Mouse (Mus musculus): ENCODE measurements around the gene Psen1. TPM values are rescaled to one million over a fixed set of nuclear protein-coding genes. Genes with fewer than 3 reads are reported as not detected.
A peak's percentile ranks its signal among the peaks of the same experiment; 100 is the strongest.

Psen1 gene
- polyA plus RNA-seq, 1 experiment from 2014 or later: 67.4 TPM

- no peaks in the 10 kb centered on the region for H3K9me3 ChIP-seq
- H3K27me3 ChIP-seq: no peaks in the 10 kb centered on the region
- H3K4me1 ChIP-seq: no peaks in the 10 kb centered on the region
- peaks cover 77% of the 10 kb centered on the region for H3K36me3 ChIP-seq
- no peak overlapping the region for H3K27ac ChIP-seq (replicated peaks)
- no peak overlapping the region for H3K4me2 ChIP-seq (replicated peaks)
- WGBS: 94% methylated on average over 5 of the region's 5 CpGs
- H3K9ac ChIP-seq (replicated peaks): no peak overlapping the region
- ATAC-seq (replicated peaks): no peak
- no peak overlapping the region for H3K4me3 ChIP-seq
Measured at GRCm38 (mm10) chr12:83732225-83732624, 44.3 kb downstream of the Psen1 start.

- no peak overlapping the region for H3K9ac ChIP-seq (replicated peaks)
- WGBS: 92% methylated on average over 10 of the region's 10 CpGs
- H3K4me2 ChIP-seq (replicated peaks): no peak overlapping the region
- peaks cover 63% of the 10 kb centered on the region for H3K36me3 ChIP-seq
- H3K9me3 ChIP-seq: no peaks in the 10 kb centered on the region
- H3K4me3 ChIP-seq: no peak overlapping the region
- no peaks in the 10 kb centered on the region for H3K4me1 ChIP-seq
- ATAC-seq (replicated peaks): no peak
- H3K27me3 ChIP-seq: no peaks in the 10 kb centered on the region
- no peak overlapping the region for H3K27ac ChIP-seq (replicated peaks)
Measured at GRCm38 (mm10) chr12:83734047-83734446, 46.1 kb downstream of the Psen1 start.

- H3K27ac ChIP-seq (replicated peaks): no peak overlapping the region
- peaks cover 44% of the 10 kb centered on the region for H3K36me3 ChIP-seq
- no peak overlapping the region for H3K4me2 ChIP-seq (replicated peaks)
- no peak overlapping the region for H3K4me3 ChIP-seq
- H3K4me1 ChIP-seq: no peaks in the 10 kb centered on the region
- ATAC-seq (replicated peaks): no peak
- H3K27me3 ChIP-seq: no peaks in the 10 kb centered on the region
- no peak overlapping the region for H3K9ac ChIP-seq (replicated peaks)
- no peaks in the 10 kb centered on the region for H3K9me3 ChIP-seq
- 84% methylated on average over 8 of the region's 8 CpGs for WGBS
Measured at GRCm38 (mm10) chr12:83736236-83736635, 48.3 kb downstream of the Psen1 start.

- Histone ChIP-seq H3K27me3 (no peaks in the 10 kb centered on the region), H3K36me3 (peaks cover 22% of the 10 kb centered on the region), H3K27ac (replicated peaks) (no peak overlapping the region), H3K4me1 (no peaks in the 10 kb centered on the region), H3K4me3 (no peak overlapping the region), H3K9me3 (no peaks in the 10 kb centered on the region), H3K4me2 (replicated peaks) (no peak overlapping the region), H3K9ac (replicated peaks) (no peak overlapping the region)
- 88% methylated on average over 1 of the region's 1 CpGs for WGBS
- ATAC-seq (replicated peaks): no peak
Measured at GRCm38 (mm10) chr12:83738651-83739050, 50.7 kb downstream of the Psen1 start.

DNA sequence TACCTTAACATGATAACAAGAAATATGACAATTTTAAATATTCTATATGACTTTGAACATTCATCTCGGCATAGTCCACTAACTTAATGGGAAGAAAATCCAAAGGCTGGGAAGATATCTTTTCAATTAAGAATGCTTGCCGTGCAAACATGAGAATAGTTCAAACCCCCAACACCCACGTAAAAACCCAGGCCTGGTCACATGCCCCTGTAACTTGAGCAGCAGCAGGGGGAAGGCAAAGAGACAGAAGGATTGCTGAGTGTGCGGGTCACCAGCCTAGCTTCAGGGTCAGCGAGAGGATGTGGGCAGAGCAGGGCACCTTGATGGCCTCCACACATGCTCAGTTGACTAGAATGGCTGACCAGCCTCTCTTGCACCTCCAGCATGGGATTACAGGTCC, 53.8 kb downstream of the Psen1 start:
- H3K36me3 ChIP-seq: peaks cover 4% of the 10 kb centered on the region; the same call in 1 of the 2 replicates
- no peak overlapping the region for H3K27ac ChIP-seq (replicated peaks)
- 84% methylated on average over 5 of the region's 5 CpGs for WGBS
- H3K4me3 ChIP-seq: no peak overlapping the region
- ATAC-seq (replicated peaks): no peak
- no peaks in the 10 kb centered on the region for H3K9me3 ChIP-seq
- no peak overlapping the region for H3K4me2 ChIP-seq (replicated peaks)
- H3K4me1 ChIP-seq: no peaks in the 10 kb centered on the region
- H3K9ac ChIP-seq (replicated peaks): no peak overlapping the region
- no peaks in the 10 kb centered on the region for H3K27me3 ChIP-seq

GRCm38 (mm10) chr12:83742834-83743233, 54.9 kb downstream of the Psen1 start:
- H3K36me3 ChIP-seq: no peaks in the 10 kb centered on the region
- H3K27me3 ChIP-seq: no peaks in the 10 kb centered on the region
- 84% methylated on average over 4 of the region's 4 CpGs for WGBS
- H3K27ac ChIP-seq (replicated peaks): no peak overlapping the region
- no peaks in the 10 kb centered on the region for H3K4me1 ChIP-seq
- H3K9me3 ChIP-seq: no peaks in the 10 kb centered on the region
- H3K4me3 ChIP-seq: no peak overlapping the region
- no peak overlapping the region for H3K9ac ChIP-seq (replicated peaks)
- no peak overlapping the region for H3K4me2 ChIP-seq (replicated peaks)
- ATAC-seq (replicated peaks): no peak

- ATAC-seq (replicated peaks): no peak
- Histone ChIP-seq H3K27ac (replicated peaks) (no peak overlapping the region), H3K9ac (replicated peaks) (no peak overlapping the region), H3K36me3 (no peaks in the 10 kb centered on the region), H3K4me2 (replicated peaks) (no peak overlapping the region), H3K27me3 (no peaks in the 10 kb centered on the region), H3K9me3 (no peaks in the 10 kb centered on the region), H3K4me1 (no peaks in the 10 kb centered on the region), H3K4me3 (no peak overlapping the region)
- WGBS: 85% methylated on average over 3 of the region's 3 CpGs
Measured at GRCm38 (mm10) chr12:83743712-83744111, 55.8 kb downstream of the Psen1 start.

DNA sequence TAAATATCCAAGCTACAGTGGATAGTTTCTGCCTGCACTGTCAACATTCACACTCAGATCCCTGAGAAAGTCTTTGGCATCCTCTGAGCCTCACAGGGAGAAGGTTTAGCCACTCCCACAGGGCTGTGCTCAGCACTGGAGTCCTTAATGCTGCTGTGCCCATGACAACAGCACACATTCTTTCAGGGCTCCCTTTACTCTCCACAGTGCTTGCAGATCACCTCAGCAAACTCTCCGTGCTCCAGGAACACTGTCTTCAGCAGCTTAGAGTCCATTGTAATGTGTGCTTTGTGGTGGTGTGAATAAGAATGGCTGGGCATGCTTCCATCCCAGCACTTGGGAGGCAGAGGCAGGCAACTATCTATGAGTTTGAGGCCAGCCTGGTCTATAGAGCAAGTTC, 61.2 kb downstream of the Psen1 start:
- ATAC-seq (replicated peaks): no peak
- no peaks in the 10 kb centered on the region for H3K27me3 ChIP-seq
- H3K4me3 ChIP-seq: no peak overlapping the region
- H3K9me3 ChIP-seq: no peaks in the 10 kb centered on the region
- H3K27ac ChIP-seq (replicated peaks): no peak overlapping the region
- no peak overlapping the region for H3K4me2 ChIP-seq (replicated peaks)
- no peak overlapping the region for H3K9ac ChIP-seq (replicated peaks)
- no peaks in the 10 kb centered on the region for H3K36me3 ChIP-seq
- 32% methylated on average over 1 of the region's 1 CpGs for WGBS
- no peaks in the 10 kb centered on the region for H3K4me1 ChIP-seq

DNA sequence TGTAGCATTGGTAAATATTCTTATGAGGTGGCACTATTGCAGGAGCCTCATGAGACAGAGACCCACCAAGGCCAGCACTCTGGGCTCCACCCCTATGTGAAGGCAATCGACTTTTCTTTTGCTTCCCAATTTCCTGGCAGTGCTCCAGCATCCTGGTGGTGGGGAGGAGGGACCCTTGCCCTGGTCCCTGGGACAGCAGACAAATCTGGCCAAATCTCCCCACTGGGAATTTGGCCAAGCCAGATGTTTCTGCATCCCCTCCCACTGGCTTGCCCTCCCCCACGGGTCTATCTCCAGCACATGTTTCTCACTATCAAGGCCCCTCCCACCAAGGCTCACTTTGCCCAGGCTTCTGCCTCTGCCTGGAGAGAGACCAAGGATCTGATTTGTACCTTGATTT, 64.5 kb downstream of the Psen1 start:
- Histone ChIP-seq H3K4me3 (no peak overlapping the region), H3K4me1 (no peaks in the 10 kb centered on the region), H3K9ac (replicated peaks) (no peak overlapping the region), H3K4me2 (replicated peaks) (no peak overlapping the region), H3K9me3 (no peaks in the 10 kb centered on the region), H3K27me3 (no peaks in the 10 kb centered on the region), H3K27ac (replicated peaks) (no peak overlapping the region), H3K36me3 (no peaks in the 10 kb centered on the region)
- no peak for ATAC-seq (replicated peaks)
- 39% methylated on average over 2 of the region's 2 CpGs for WGBS

- no peaks in the 10 kb centered on the region for H3K36me3 ChIP-seq
- 70% methylated on average over 10 of the region's 10 CpGs for WGBS
- H3K4me1 ChIP-seq: peaks cover 13% of the 10 kb centered on the region
- H3K4me2 ChIP-seq (replicated peaks): no peak overlapping the region
- H3K9ac ChIP-seq (replicated peaks): no peak overlapping the region
- H3K9me3 ChIP-seq: no peaks in the 10 kb centered on the region
- no peak overlapping the region for H3K27ac ChIP-seq (replicated peaks)
- no peak for ATAC-seq (replicated peaks)
- H3K4me3 ChIP-seq: no peak overlapping the region
- H3K27me3 ChIP-seq: no peaks in the 10 kb centered on the region
Measured at GRCm38 (mm10) chr12:83758735-83759134, 70.8 kb downstream of the Psen1 start.

- Histone ChIP-seq H3K9ac (replicated peaks) (no peak overlapping the region), H3K4me3 (no peak overlapping the region), H3K27me3 (no peaks in the 10 kb centered on the region), H3K27ac (replicated peaks) (no peak overlapping the region), H3K4me1 (peaks cover 18% of the 10 kb centered on the region), H3K4me2 (replicated peaks) (no peak overlapping the region), H3K36me3 (no peaks in the 10 kb centered on the region), H3K9me3 (no peaks in the 10 kb centered on the region)
- no peak for ATAC-seq (replicated peaks)
- 94% methylated on average over 2 of the region's 2 CpGs for WGBS
Measured at GRCm38 (mm10) chr12:83760201-83760600, 72.2 kb downstream of the Psen1 start.

- Histone ChIP-seq H3K36me3 (no peaks in the 10 kb centered on the region), H3K27ac (replicated peaks) (no peak overlapping the region), H3K27me3 (no peaks in the 10 kb centered on the region), H3K9me3 (no peaks in the 10 kb centered on the region), H3K4me3 (no peak overlapping the region), H3K9ac (replicated peaks) (no peak overlapping the region), H3K4me1 (peaks cover 18% of the 10 kb centered on the region), H3K4me2 (replicated peaks) (no peak overlapping the region)
- ATAC-seq (replicated peaks): no peak
- 33% methylated on average over 4 of the region's 4 CpGs for WGBS
Measured at GRCm38 (mm10) chr12:83762706-83763105, 74.8 kb downstream of the Psen1 start.

GRCm38 (mm10) chr12:83763311-83764043, 75.5 kb downstream of the Psen1 start, which contains the start of gene Papln:
TSS of gene Papln (plus strand) at chr12:83763634.
- peak; percentile 72; the same call in 1 of the 2 replicates for ATAC-seq (replicated peaks)
- Histone ChIP-seq H3K27me3 (no peaks in the 10 kb centered on the region), H3K9me3 (no peaks in the 10 kb centered on the region), H3K27ac (replicated peaks) (no peak within 1 kb of the TSS), H3K36me3 (no peaks in the 10 kb centered on the region), H3K4me3 (peak within 1 kb of the TSS; percentile 34), H3K4me2 (replicated peaks) (peak within 1 kb of the TSS; percentile 66), H3K9ac (replicated peaks) (peak within 1 kb of the TSS; percentile 34), H3K4me1 (peaks cover 18% of the 10 kb centered on the region)
- WGBS: 14% methylated on average over 31 of the region's 31 CpGs

Data from forebrain, embryonic 15.5 days (tissue).